Mouse (Mus musculus): ENCODE measurements around the gene Maml2.

Maml2 gene

GRCm38 (mm10) chr9:13518441-13518971 lies 220.7 kb downstream of the Maml2 start:
- in situ Hi-C loops (cut with MboI, MseI) = no loop called here

- in situ Hi-C loops (cut with MboI, MseI) = loop anchor here in 1 of 2 experiments (5.0 kb wide), 1 partner anchor 55 kb away; no protein-coding TSS in a partner anchor
Observed at GRCm38 (mm10) chr9:13522061-13522820, 224.5 kb downstream of the Maml2 start.

- in situ Hi-C loops (cut with MboI, MseI) = loop anchor here in 1 of 2 experiments (5.0 kb wide), 1 partner anchor 56 kb away; no protein-coding TSS in a partner anchor
Observed at GRCm38 (mm10) chr9:13523046-13523445, 225.3 kb downstream of the Maml2 start.

GRCm38 (mm10) chr9:13525075-13525474 lies 227.3 kb downstream of the Maml2 start:
- in situ Hi-C loops (cut with MboI, MseI) = no loop called here

GRCm38 (mm10) chr9:13525561-13526255 lies 228.0 kb downstream of the Maml2 start:
- in situ Hi-C loops (cut with MboI, MseI) = no loop called here

GRCm38 (mm10) chr9:13530575-13530974 lies 232.8 kb downstream of the Maml2 start:
- in situ Hi-C loops (cut with MboI, MseI) = loop anchor here in 1 of 2 experiments (5.0 kb wide), 1 partner anchor 208 kb away; no protein-coding TSS in a partner anchor

- in situ Hi-C loops (cut with MboI, MseI) = loop anchor here in 1 of 2 experiments (5.0 kb wide), 1 partner anchor 211 kb away; no protein-coding TSS in a partner anchor
Observed at GRCm38 (mm10) chr9:13533076-13533707, 235.4 kb downstream of the Maml2 start.

- in situ Hi-C loops (cut with MboI, MseI) = no loop called here
Observed at GRCm38 (mm10) chr9:13535803-13536202, 238.0 kb downstream of the Maml2 start.

- in situ Hi-C loops (cut with MboI, MseI) = no loop called here
Observed at GRCm38 (mm10) chr9:13536419-13537261, 238.9 kb downstream of the Maml2 start.

GRCm38 (mm10) chr9:13538200-13538599 lies 240.4 kb downstream of the Maml2 start:
- in situ Hi-C loops (cut with MboI, MseI) = no loop called here

- in situ Hi-C loops (cut with MboI, MseI) = no loop called here
Observed at GRCm38 (mm10) chr9:13539535-13539934, 241.8 kb downstream of the Maml2 start.

GRCm38 (mm10) chr9:13540227-13540626 lies 242.5 kb downstream of the Maml2 start:
- in situ Hi-C loops (cut with MboI, MseI) = no loop called here

GRCm38 (mm10) chr9:13540781-13541180 lies 243.0 kb downstream of the Maml2 start:
- in situ Hi-C loops (cut with MboI, MseI) = no loop called here

GRCm38 (mm10) chr9:13543167-13543566 lies 245.4 kb downstream of the Maml2 start:
- in situ Hi-C loops (cut with MboI, MseI) = no loop called here

- in situ Hi-C loops (cut with MboI, MseI) = no loop called here
Observed at GRCm38 (mm10) chr9:13544133-13544532, 246.4 kb downstream of the Maml2 start.

- in situ Hi-C loops (cut with MboI, MseI) = no loop called here
Observed at GRCm38 (mm10) chr9:13545726-13546125, 248.0 kb downstream of the Maml2 start.

- in situ Hi-C loops (cut with MboI, MseI) = no loop called here
Observed at GRCm38 (mm10) chr9:13549911-13550310, 252.2 kb downstream of the Maml2 start.

GRCm38 (mm10) chr9:13552380-13553052 lies 254.8 kb downstream of the Maml2 start:
- in situ Hi-C loops (cut with MboI, MseI) = no loop called here

GRCm38 (mm10) chr9:13554773-13555172 lies 257.0 kb downstream of the Maml2 start:
- in situ Hi-C loops (cut with MboI, MseI) = no loop called here

GRCm38 (mm10) chr9:13555973-13556481 lies 258.3 kb downstream of the Maml2 start:
- in situ Hi-C loops (cut with MboI, MseI) = no loop called here

All from T-helper 17 cell (primary cell).